Mouse (Mus musculus): ENCODE results near the gene Ywhae.
"Not testable (repeated sequence)": the region's sequence is repeated elsewhere in the genome, so short reads cannot be mapped to it uniquely, and the experiment has no call there.

DNA sequence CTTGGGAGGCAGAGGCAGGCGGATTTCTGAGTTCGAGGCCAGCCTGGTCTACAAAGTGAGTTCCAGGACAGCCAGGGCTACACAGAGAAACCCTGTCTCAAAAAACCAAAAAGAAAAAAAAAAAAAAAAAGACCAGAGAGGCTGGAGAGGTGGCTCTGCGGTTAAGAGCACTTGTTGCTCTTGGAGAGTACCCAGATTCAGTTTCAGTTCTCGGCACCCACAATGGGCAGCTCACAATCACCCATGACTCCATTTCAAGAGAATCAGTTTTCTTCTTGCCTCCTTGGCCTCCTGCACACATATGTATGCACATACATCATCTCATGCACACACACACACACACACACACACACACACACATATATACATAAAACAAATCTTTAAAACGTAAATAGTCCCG lies 5.0 kb upstream of the Ywhae start:
- TF ChIP-seq POLR2A (IDR thresholded peaks at IDR 0.05; ENCODE audit: low read depth, low read length); CTCF (IDR thresholded peaks at IDR 0.05; ENCODE audit: extremely low read depth, insufficient read length, insufficient replicate concordance, low read depth, low read length): not testable (repeated sequence)

All from small intestine, adult 2 months (tissue).